Mouse (Mus musculus): ENCODE data around the gene Hsf3. TPM values are rescaled to one million over a fixed set of nuclear protein-coding genes. Genes with fewer than 3 reads are reported as not detected.

Gene Hsf3
- polyA plus RNA-seq, 1 experiment from 2014 or later, result 0.66 TPM

DNA sequence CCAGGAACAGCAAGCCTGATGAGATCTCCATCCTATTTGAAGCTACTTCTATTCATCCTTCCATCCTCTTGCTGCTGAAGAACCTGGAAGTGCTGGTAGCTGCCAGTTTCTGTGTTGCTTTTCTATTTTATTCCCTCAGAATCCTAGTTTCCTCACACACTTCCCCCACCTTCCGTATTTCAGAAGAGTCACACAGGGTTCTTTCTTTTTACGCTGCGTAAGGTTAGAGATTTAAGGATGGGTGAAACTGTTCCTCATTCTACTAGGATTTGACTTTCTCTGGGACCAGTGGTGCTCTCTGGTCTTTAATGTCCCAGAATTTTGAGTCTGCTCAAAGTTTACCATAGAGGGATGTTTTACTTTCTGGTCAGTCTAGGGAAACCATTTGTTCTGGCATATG lies 162.8 kb downstream of the Hsf3 start, which contains the start of gene Vsig4:
Gene Vsig4, minus strand, starts transcription at position 101 of the 400 bp plus-strand sequence.
- Histone ChIP-seq H3K4me1 (ENCODE audit: control insufficient read depth, insufficient read depth, low read length) (no peaks in the 10 kb centered on the region), H3K9me3 (ENCODE audit: control insufficient read depth, low read length) (no peaks in the 10 kb centered on the region), H3K4me2 (ENCODE audit: low read depth, low read length) (no peak within 1 kb of the TSS), H3K36me3 (ENCODE audit: control insufficient read depth, insufficient read depth, low read length) (no peaks in the 10 kb centered on the region), H3K27me3 (replicated peaks; ENCODE audit: control insufficient read depth, insufficient read depth, low read length) (no peaks in the 10 kb centered on the region), H3K27ac (ENCODE audit: low read length) (no peak within 1 kb of the TSS), H3K9ac (ENCODE audit: low read depth, low read length) (no peak within 1 kb of the TSS), H3K4me3 (ENCODE audit: low read length) (no peak within 1 kb of the TSS)
- ATAC-seq, result no peak
- 93% methylated on average over 3 of the region's 3 CpGs for WGBS

DNA sequence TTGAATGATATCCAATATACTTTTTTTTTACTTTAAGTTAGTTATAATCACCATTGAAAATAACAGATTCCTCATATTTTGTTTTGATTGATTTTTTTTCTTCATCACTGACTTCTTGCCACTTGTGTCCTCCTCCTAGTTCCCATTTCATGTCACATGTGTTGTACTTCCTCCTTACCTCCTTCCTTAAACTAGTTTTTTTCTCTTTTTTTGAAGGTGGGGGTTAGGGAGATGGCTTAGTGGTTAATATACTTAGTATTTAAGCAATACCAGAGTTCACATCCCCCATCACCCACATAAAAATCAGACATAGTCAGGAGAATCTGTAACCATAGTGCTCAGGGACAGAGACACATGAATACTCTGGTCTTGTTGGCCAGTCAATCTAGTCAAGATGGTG lies 199.6 kb downstream of the Hsf3 start:
- no peak overlapping the region for H3K4me3 ChIP-seq (ENCODE audit: low read length)
- H3K9me3 ChIP-seq (ENCODE audit: control insufficient read depth, low read length), result no peaks in the 10 kb centered on the region
- H3K4me2 ChIP-seq (ENCODE audit: low read depth, low read length), result no peak overlapping the region
- no peaks in the 10 kb centered on the region for H3K36me3 ChIP-seq (ENCODE audit: control insufficient read depth, insufficient read depth, low read length)
- no peaks in the 10 kb centered on the region for H3K4me1 ChIP-seq (ENCODE audit: control insufficient read depth, insufficient read depth, low read length)
- ATAC-seq, result no peak
- no peak overlapping the region for H3K9ac ChIP-seq (ENCODE audit: low read depth, low read length)
- H3K27me3 ChIP-seq (replicated peaks; ENCODE audit: control insufficient read depth, insufficient read depth, low read length), result no peaks in the 10 kb centered on the region
- H3K27ac ChIP-seq (ENCODE audit: low read length), result no peak overlapping the region

Other genes with a start within 250 kb of the Hsf3 start
- not detected in 2 replicates for gene Vsig4, start 162.9 kb downstream of the Hsf3 start, polyA plus RNA-seq (2015; fragmentation: Nextera tagmentation; extraction: Ambion mirVana)
- gene Heph, start 935 bp downstream of the Hsf3 start, polyA plus RNA-seq (2015; fragmentation: Nextera tagmentation; extraction: Ambion mirVana), result 32.7 and 40.3 TPM in 2 replicates

All from intestine, embryonic 16.5 days (tissue).